In genomic region chr17:56802065-56802464, GRCm38 (mm10) we compare ENCODE assay signal across 16 mouse cellular contexts. TPM values are rescaled to one million over a fixed set of nuclear protein-coding genes. Genes with fewer than 3 reads are reported as not detected.
"Had no signal": no experiment of that assay in that cellular context is flagged by ENCODE, and none has a peak within 500 bp of the region (broad histone marks: within the 10 kb centered on the region; RNA-seq: fewer than 3 reads in every experiment).

No protein-coding gene starts in this region.

- H3K27ac ChIP-seq: neural tube, embryonic 15.5 days; stomach, embryonic 15.5 days; stomach, postnatal 0 days had no signal

- H3K4me2 ChIP-seq: neural tube, embryonic 15.5 days; stomach, embryonic 15.5 days had no signal

- H3K27me3 ChIP-seq: neural tube, embryonic 15.5 days; stomach, embryonic 15.5 days had no signal

- DNase-seq: retina, postnatal 1 day; right cerebral cortex, adult 18-20 months; right cerebral cortex, postnatal 14 days; right cerebral cortex, postnatal 25 days; right cerebral cortex, postnatal 4 days; spleen, adult 18-20 months; thymus, adult 18-20 months; thymus, adult 2 months; thymus, postnatal 14 days; thymus, postnatal 25 days; thymus, postnatal 36 days; thymus, postnatal 4 days had no signal

- H3K9me3 ChIP-seq: neural tube, embryonic 15.5 days; stomach, embryonic 15.5 days had no signal

- H3K36me3 ChIP-seq: neural tube, embryonic 15.5 days had no signal

- H3K4me3 ChIP-seq: neural tube, embryonic 15.5 days; stomach, embryonic 15.5 days had no signal

- H3K9ac ChIP-seq: neural tube, embryonic 15.5 days; stomach, embryonic 15.5 days had no signal

RNA-seq across cellular contexts. Expression of gene Nrtn, which starts 44.7 kb away (rescaled TPM):
- total RNA-seq: neutrophil, adult 5-6 weeks had no signal
